Mouse (Mus musculus): ENCODE measurements around the gene Gm10715. TPM values are rescaled to one million over a fixed set of nuclear protein-coding genes. Genes with fewer than 3 reads are reported as not detected.
"Not testable (repeated sequence)": the region's sequence is repeated elsewhere in the genome, so short reads cannot be mapped to it uniquely, and the experiment has no call there.

Gene Gm10715
- polyA plus RNA-seq, 1 experiment from 2014 or later, result not detected

DNA sequence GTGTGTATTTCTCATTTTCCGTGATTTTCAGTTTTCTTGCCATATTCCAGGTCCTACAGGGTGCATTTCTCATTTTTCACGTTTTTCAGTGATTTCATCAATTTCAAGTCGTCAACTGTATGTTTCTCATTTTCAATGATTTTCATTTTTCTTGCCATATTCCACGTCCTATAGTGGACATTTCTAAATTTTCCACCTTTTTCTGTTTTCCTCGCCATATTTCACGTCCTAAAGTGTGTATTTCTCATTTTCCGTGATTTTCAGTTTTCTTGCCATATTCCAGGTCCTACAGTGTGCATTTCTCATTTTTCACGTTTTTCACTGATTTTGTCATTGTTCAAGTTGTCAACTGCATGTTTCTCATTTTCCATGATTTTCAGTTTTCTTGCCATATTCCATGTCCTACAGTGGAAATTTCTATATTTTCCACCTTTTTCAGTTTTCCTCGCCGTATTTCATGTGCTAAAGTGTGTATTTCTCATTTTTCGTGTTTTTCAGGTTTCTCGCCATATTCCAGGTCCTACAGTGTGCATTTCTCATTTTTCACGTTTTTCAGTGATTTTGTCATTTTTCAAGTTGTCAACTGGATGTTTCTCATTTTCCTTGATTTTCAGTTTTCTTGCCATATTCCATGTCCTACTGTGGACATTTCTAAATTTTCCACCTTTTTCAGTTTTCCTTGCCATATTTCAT, 14.2 kb upstream of the Gm10715 start:
- 71% methylated on average over 9 of the region's 13 CpGs for WGBS
- not testable (repeated sequence) for H3K4me2 ChIP-seq (ENCODE audit: low read depth, low read length, severe bottlenecking); H3K27me3 ChIP-seq (ENCODE audit: control insufficient read depth, insufficient read depth, low read length); H3K9me3 ChIP-seq (ENCODE audit: control insufficient read depth, low read length); H3K9ac ChIP-seq (ENCODE audit: low read length); ATAC-seq (replicated peaks; ENCODE audit: low FRiP score); H3K36me3 ChIP-seq (ENCODE audit: control insufficient read depth, insufficient read depth, low read length); H3K4me1 ChIP-seq (replicated peaks; ENCODE audit: control insufficient read depth, insufficient read depth, low read length); H3K27ac ChIP-seq (ENCODE audit: low read depth, low read length); H3K4me3 ChIP-seq (ENCODE audit: low read depth, low read length)
- peak; percentile 16 for DNase-seq (ENCODE audit: low spot score)

DNA sequence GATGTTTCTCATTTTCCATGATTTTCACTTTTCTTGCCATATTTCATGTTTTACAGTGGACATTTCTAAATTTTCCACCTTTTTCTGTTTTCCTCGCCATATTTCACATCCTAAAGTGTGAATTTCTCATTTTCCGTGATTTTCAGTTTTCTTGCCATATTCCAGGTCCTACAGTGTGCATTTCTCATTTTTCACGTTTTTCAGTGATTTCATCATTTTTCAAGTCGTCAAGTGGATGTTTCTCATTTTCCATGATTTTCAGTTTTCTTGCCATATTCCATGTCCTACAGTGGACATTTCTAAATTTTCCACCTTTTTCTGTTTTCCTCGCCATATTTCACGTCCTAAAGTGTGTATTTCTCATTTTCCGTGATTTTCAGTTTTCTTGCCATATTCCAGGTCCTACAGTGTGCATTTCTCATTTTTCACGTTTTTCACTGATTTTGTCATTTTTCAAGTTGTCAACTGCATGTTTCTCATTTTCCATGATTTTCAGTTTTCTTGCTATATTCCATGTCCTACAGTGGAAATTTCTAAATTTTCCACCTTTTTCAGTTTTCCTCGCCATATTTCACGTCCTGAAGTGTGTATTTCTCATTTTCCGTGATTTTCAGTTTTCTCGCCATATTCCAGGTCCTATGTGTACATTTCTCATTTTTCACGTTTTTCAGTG, 13.2 kb upstream of the Gm10715 start, which contains the start of gene Gm10718:
Gm10718 (plus strand) TSS at position 236 of the 673 bp plus-strand sequence.
- not testable (repeated sequence) for H3K4me2 ChIP-seq (ENCODE audit: low read depth, low read length, severe bottlenecking); H3K27ac ChIP-seq (ENCODE audit: low read depth, low read length); DNase-seq (ENCODE audit: low spot score); ATAC-seq (replicated peaks; ENCODE audit: low FRiP score); H3K36me3 ChIP-seq (ENCODE audit: control insufficient read depth, insufficient read depth, low read length); H3K9me3 ChIP-seq (ENCODE audit: control insufficient read depth, low read length); H3K4me3 ChIP-seq (ENCODE audit: low read depth, low read length); H3K27me3 ChIP-seq (ENCODE audit: control insufficient read depth, insufficient read depth, low read length); H3K4me1 ChIP-seq (replicated peaks; ENCODE audit: control insufficient read depth, insufficient read depth, low read length); H3K9ac ChIP-seq (ENCODE audit: low read length)
- WGBS, result 71% methylated on average over 9 of the region's 13 CpGs

DNA sequence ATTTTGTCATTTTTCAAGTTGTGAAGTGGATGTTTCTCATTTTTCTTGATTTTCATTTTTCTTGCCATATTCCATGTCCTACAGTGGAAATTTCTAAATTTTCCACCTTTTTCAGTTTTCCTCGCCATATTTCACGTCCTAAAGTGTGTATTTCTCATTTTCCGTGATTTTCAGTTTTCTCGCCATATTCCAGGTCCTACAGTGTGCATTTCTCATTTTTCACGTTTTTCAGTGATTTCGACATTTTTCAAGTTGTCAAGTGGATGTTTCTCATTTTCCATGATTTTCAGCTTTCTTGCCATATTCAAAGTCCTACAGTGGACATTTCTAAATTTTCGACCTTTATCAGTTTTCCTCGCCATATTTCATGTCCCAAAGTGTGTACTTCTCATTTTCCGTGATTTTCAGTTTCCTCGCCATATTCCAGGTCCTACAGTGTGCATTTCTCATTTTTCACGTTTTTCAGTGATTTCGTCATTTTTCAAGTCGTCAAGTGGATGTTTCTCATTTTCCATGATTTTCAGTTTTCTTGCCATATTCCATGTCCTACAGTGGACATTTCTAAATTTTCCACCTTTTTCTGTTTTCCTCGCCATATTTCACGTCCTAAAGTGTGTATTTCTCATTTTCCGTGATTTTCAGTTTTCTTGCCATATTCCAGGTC, 12.6 kb upstream of the Gm10715 start:
- not testable (repeated sequence) for ATAC-seq (replicated peaks; ENCODE audit: low FRiP score); H3K27ac ChIP-seq (ENCODE audit: low read depth, low read length); H3K36me3 ChIP-seq (ENCODE audit: control insufficient read depth, insufficient read depth, low read length); H3K4me3 ChIP-seq (ENCODE audit: low read depth, low read length); H3K4me1 ChIP-seq (replicated peaks; ENCODE audit: control insufficient read depth, insufficient read depth, low read length); H3K9ac ChIP-seq (ENCODE audit: low read length); H3K4me2 ChIP-seq (ENCODE audit: low read depth, low read length, severe bottlenecking); H3K27me3 ChIP-seq (ENCODE audit: control insufficient read depth, insufficient read depth, low read length); DNase-seq (ENCODE audit: low spot score); H3K9me3 ChIP-seq (ENCODE audit: control insufficient read depth, low read length)
- WGBS, result 64% methylated on average over 15 of the region's 16 CpGs

DNA sequence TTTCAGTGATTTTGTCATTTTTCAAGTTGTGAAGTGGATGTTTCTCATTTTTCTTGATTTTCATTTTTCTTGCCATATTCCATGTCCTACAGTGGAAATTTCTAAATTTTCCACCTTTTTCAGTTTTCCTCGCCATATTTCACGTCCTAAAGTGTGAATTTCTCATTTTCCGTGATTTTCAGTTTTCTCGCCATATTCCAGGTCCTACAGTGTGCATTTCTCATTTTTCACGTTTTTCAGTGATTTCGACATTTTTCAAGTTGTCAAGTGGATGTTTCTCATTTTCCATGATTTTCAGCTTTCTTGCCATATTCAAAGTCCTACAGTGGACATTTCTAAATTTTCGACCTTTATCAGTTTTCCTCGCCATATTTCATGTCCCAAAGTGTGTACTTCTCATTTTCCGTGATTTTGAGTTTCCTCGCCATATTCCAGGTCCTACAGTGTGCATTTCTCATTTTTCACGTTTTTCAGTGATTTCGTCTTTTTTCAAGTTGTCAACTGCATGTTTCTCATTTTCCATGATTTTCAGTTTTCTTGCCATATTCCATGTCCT, 11.7 kb upstream of the Gm10715 start, which contains the start of gene Gm10717:
Gm10717 (plus strand) TSS at position 506 of the 556 bp plus-strand sequence.
- not testable (repeated sequence) for H3K36me3 ChIP-seq (ENCODE audit: control insufficient read depth, insufficient read depth, low read length); H3K27me3 ChIP-seq (ENCODE audit: control insufficient read depth, insufficient read depth, low read length); H3K4me2 ChIP-seq (ENCODE audit: low read depth, low read length, severe bottlenecking); H3K27ac ChIP-seq (ENCODE audit: low read depth, low read length); ATAC-seq (replicated peaks; ENCODE audit: low FRiP score); H3K9ac ChIP-seq (ENCODE audit: low read length); DNase-seq (ENCODE audit: low spot score); H3K4me3 ChIP-seq (ENCODE audit: low read depth, low read length); H3K4me1 ChIP-seq (replicated peaks; ENCODE audit: control insufficient read depth, insufficient read depth, low read length); H3K9me3 ChIP-seq (ENCODE audit: control insufficient read depth, low read length)
- WGBS, result 68% methylated on average over 12 of the region's 12 CpGs

DNA sequence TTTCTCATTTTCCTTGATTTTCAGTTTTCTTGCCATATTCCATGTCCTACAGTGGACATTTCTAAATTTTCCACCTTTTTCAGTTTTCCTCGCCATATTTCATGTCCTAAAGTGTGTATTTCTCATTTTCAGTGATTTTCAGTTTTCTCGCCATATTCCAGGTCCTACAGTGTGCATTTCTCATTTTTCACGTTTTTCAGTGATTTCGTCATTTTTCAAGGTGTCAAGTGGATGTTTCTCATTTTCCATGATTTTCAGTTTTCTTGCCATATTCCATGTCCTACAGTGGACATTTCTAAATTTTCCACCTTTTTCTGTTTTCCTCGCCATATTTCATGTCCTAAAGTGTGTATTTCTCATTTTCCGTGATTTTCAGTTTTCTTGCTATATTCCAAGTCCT, 11.0 kb upstream of the Gm10715 start:
- not testable (repeated sequence) for H3K27me3 ChIP-seq (ENCODE audit: control insufficient read depth, insufficient read depth, low read length); DNase-seq (ENCODE audit: low spot score); H3K27ac ChIP-seq (ENCODE audit: low read depth, low read length); H3K4me1 ChIP-seq (replicated peaks; ENCODE audit: control insufficient read depth, insufficient read depth, low read length); ATAC-seq (replicated peaks; ENCODE audit: low FRiP score); H3K4me2 ChIP-seq (ENCODE audit: low read depth, low read length, severe bottlenecking); H3K36me3 ChIP-seq (ENCODE audit: control insufficient read depth, insufficient read depth, low read length); H3K4me3 ChIP-seq (ENCODE audit: low read depth, low read length); H3K9me3 ChIP-seq (ENCODE audit: control insufficient read depth, low read length); H3K9ac ChIP-seq (ENCODE audit: low read length)
- WGBS, result 68% methylated on average over 4 of the region's 6 CpGs

DNA sequence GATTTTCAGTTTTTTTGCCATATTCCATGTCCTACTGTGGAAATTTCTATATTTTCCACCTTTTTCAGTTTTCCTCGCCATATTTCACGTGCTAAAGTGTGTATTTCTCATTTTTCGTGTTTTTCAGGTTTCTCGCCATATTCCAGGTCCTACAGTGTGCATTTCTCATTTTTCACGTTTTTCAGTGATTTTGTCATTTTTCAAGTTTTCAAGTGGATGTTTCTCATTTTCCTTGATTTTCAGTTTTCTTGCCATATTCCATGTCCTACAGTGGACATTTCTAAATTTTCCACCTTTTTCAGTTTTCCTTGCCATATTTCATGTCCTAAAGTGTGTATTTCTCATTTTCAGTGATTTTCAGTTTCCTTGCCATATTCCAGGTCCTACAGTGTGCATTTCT, 10.5 kb upstream of the Gm10715 start:
- H3K27ac ChIP-seq (ENCODE audit: low read depth, low read length); H3K9ac ChIP-seq (ENCODE audit: low read length); H3K27me3 ChIP-seq (ENCODE audit: control insufficient read depth, insufficient read depth, low read length); H3K4me1 ChIP-seq (replicated peaks; ENCODE audit: control insufficient read depth, insufficient read depth, low read length); ATAC-seq (replicated peaks; ENCODE audit: low FRiP score); DNase-seq (ENCODE audit: low spot score); H3K36me3 ChIP-seq (ENCODE audit: control insufficient read depth, insufficient read depth, low read length); H3K4me2 ChIP-seq (ENCODE audit: low read depth, low read length, severe bottlenecking); H3K9me3 ChIP-seq (ENCODE audit: control insufficient read depth, low read length); H3K4me3 ChIP-seq (ENCODE audit: low read depth, low read length): not testable (repeated sequence)
- 74% methylated on average over 5 of the region's 5 CpGs for WGBS

DNA sequence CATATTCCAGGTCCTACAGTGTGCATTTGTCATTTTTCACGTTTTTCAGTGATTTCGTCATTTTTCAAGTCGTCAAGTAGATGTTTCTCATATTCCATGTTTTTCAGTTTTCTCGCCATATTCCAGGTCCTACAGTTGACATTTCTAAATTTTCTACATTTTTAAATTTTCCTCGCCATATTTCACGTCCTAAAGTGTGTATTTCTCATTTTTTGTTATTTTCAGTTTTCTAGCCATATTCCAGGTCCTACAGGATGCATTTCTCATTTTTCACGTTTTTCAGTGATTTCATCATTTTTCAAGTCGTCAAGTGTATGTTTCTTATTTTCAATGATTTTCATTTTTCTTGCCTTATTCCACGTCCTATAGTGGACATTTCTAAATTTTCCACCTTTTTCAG, 9.9 kb upstream of the Gm10715 start:
- WGBS, result 69% methylated on average over 9 of the region's 9 CpGs
- not testable (repeated sequence) for H3K9ac ChIP-seq (ENCODE audit: low read length); H3K4me1 ChIP-seq (replicated peaks; ENCODE audit: control insufficient read depth, insufficient read depth, low read length); H3K4me2 ChIP-seq (ENCODE audit: low read depth, low read length, severe bottlenecking); H3K9me3 ChIP-seq (ENCODE audit: control insufficient read depth, low read length); ATAC-seq (replicated peaks; ENCODE audit: low FRiP score); H3K4me3 ChIP-seq (ENCODE audit: low read depth, low read length); H3K36me3 ChIP-seq (ENCODE audit: control insufficient read depth, insufficient read depth, low read length); H3K27me3 ChIP-seq (ENCODE audit: control insufficient read depth, insufficient read depth, low read length); H3K27ac ChIP-seq (ENCODE audit: low read depth, low read length); DNase-seq (ENCODE audit: low spot score)

DNA sequence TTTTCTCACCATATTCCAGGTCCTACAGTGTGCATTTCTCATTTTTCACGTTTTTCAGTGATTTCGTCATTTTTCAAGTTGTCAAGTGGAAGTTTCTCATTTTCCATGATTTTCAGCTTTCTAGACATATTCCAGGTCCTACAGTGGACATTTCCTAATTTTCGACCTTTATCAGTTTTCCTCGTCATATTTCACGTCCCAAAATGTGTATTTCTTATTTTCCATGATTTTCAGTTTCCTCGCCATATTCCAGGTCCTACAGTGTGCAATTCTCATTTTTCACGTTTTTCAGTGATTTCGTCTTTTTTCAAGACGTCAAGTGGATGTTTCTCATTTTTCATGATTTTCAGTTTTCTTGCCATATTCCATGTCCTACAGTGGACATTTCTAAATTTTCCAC, 9.5 kb upstream of the Gm10715 start:
- not testable (repeated sequence) for H3K36me3 ChIP-seq (ENCODE audit: control insufficient read depth, insufficient read depth, low read length); H3K9me3 ChIP-seq (ENCODE audit: control insufficient read depth, low read length); ATAC-seq (replicated peaks; ENCODE audit: low FRiP score); H3K27me3 ChIP-seq (ENCODE audit: control insufficient read depth, insufficient read depth, low read length); H3K4me1 ChIP-seq (replicated peaks; ENCODE audit: control insufficient read depth, insufficient read depth, low read length); H3K9ac ChIP-seq (ENCODE audit: low read length); H3K4me2 ChIP-seq (ENCODE audit: low read depth, low read length, severe bottlenecking); H3K4me3 ChIP-seq (ENCODE audit: low read depth, low read length); H3K27ac ChIP-seq (ENCODE audit: low read depth, low read length)
- 72% methylated on average over 9 of the region's 9 CpGs for WGBS
- peak; percentile 51 for DNase-seq (ENCODE audit: low spot score)

All from forebrain, embryonic 11.5 days (tissue).